Mouse (Mus musculus) bone marrow macrophage, adult 2 months (primary cell): ENCODE data around the gene Ddx39. TPM values are rescaled to one million over a fixed set of nuclear protein-coding genes. Genes with fewer than 3 reads are reported as not detected.
A peak's percentile ranks its signal among the peaks of the same experiment; 100 is the strongest.

ENCODE experiments used
- H3K27ac ChIP-seq: 2 replicates; pipeline ENCODE4 v1.5.1; 2012; ENCODE audit warnings: low read depth, low read length; ENCODE audit not compliant: insufficient read depth
- H3K4me1 ChIP-seq: 2 replicates; pipeline ENCODE4 v1.6.1; 2012; ENCODE audit warnings: low read length; ENCODE audit not compliant: control insufficient read depth, insufficient read depth
- H3K4me3 ChIP-seq: 2 replicates; pipeline ENCODE4 v1.5.1; 2012; ENCODE audit warnings: mild to moderate bottlenecking, low read length, moderate library complexity; ENCODE audit not compliant: insufficient read depth
- CTCF ChIP-seq: IDR thresholded peaks from 2 replicates; pipeline ENCODE4 v1.5.1; 2012; ENCODE audit warnings: low read depth, mild to moderate bottlenecking, low read length, moderate library complexity
- POLR2A ChIP-seq: IDR thresholded peaks from 2 replicates; pipeline ENCODE4 v1.6.1; 2012; ENCODE audit warnings: mild to moderate bottlenecking, low read depth, low read length, borderline replicate concordance
- polyA plus RNA-seq: library from polyadenylated mRNA; stranded (reverse); fragments of >200 nt; gene quantifications from 2 replicates; pipeline ENCODE4 v1.2.4, GENCODE M21; 2012; ENCODE audit not compliant: missing spikeins, insufficient read depth, insufficient read length

Ddx39 gene
- 27.9 and 28.4 TPM in 2 replicates for polyA plus RNA-seq

DNA sequence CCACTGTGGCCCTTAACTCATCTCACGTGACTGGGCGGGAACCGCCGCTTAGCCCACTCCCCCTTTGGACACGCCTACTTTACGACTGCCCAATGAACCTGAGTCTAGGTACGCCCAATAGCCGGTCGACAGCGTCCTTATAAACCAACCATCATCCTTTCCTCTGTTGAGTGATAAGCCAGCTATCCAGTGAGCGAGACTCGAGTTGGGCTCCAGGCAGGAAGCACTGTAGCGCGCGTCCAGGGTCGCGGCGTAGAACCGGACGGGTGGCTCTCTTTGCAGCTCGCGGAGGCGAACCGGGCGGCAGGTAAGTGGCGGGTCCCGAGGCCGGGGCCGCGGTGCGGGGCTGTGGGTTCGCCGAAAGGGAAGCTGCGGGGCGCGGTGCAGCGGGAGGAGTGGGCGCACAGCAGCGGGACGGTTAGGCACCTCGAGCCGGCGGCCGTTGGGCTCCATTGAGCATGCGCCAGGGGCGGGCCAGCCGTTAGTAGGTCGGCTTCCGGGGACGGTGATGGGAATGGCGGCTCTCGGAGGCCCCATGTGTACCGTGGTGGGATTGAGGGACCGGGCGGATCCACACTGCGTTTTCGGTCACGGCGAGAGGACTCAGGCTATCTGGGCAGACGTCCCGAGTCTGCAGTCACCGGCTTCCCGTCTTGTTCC is at the start of gene Ddx39:
Gene Ddx39 (plus strand): TSS at position 147 of the 660 bp plus-strand sequence.
- no peak for TF ChIP-seq POLR2A
- TF ChIP-seq CTCF: no peak
- H3K27ac ChIP-seq: peak within 1 kb of the TSS; percentile 79
- H3K4me1 ChIP-seq: peaks cover 15% of the 10 kb centered on the region
- H3K4me3 ChIP-seq: peak within 1 kb of the TSS; percentile 85

GRCm38 (mm10) chr8:83665969-83666865 is 48.8 kb upstream of the Ddx39 start, which contains the start of gene Ptger1:
Gene Ptger1 (plus strand): TSS chr8:83666678.
- no peak within 1 kb of the TSS for H3K4me3 ChIP-seq
- peaks cover 5% of the 10 kb centered on the region for H3K4me1 ChIP-seq
- no peak for TF ChIP-seq POLR2A
- no peak for TF ChIP-seq CTCF
- no peak within 1 kb of the TSS for H3K27ac ChIP-seq

GRCm38 (mm10) chr8:83666866-83667234 is 48.1 kb upstream of the Ddx39 start:
- no peak for TF ChIP-seq POLR2A
- Histone ChIP-seq H3K4me3 (no peak overlapping the region), H3K27ac (no peak overlapping the region)

GRCm38 (mm10) chr8:83667526-83667925 is 47.5 kb upstream of the Ddx39 start:
- TF ChIP-seq CTCF (no peak), POLR2A (no peak)
- no peak overlapping the region for H3K27ac ChIP-seq
- H3K4me1 ChIP-seq: peaks cover 4% of the 10 kb centered on the region
- H3K4me3 ChIP-seq: no peak overlapping the region

More at GRCm38 (mm10) chr8:83666866-83667234, 48.1 kb upstream of the Ddx39 start:
- H3K4me1 ChIP-seq: peaks cover 5% of the 10 kb centered on the region

GRCm38 (mm10) chr8:83668010-83668916 is 46.7 kb upstream of the Ddx39 start:
- Histone ChIP-seq H3K4me1 (no peaks in the 10 kb centered on the region), H3K27ac (no peak overlapping the region), H3K4me3 (no peak overlapping the region)
- TF ChIP-seq POLR2A (no peak), CTCF (0 out of 2 replicates have a peak, but pooled peaks have one; percentile 11)

GRCm38 (mm10) chr8:83669013-83669412 is 46.0 kb upstream of the Ddx39 start:
- TF ChIP-seq POLR2A (no peak), CTCF (no peak)
- H3K4me1 ChIP-seq: no peaks in the 10 kb centered on the region
- no peak overlapping the region for H3K27ac ChIP-seq
- H3K4me3 ChIP-seq: no peak overlapping the region

DNA sequence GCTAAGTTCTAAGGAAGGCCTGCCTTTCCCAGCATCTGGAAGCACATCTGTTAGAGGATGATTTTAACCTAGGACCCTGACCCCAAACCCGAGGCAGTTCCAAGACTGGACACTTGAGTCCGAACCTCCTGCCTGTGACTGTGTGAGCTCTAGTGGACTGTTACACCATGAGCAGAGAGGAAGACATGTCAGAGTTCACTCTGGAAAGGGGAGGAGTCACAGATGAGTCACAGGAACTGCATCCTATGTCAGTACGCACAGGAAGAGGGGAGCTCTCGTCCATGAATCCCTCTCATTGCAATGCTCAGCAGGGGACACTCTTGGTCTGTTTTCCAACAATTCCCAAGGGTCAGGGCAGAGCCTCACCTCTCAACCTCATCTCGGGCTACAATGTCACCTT is 42.0 kb upstream of the Ddx39 start:
- Histone ChIP-seq H3K4me1 (no peaks in the 10 kb centered on the region), H3K4me3 (no peak overlapping the region), H3K27ac (no peak overlapping the region)
- TF ChIP-seq POLR2A (no peak), CTCF (0 out of 2 replicates have a peak, but pooled peaks have one; percentile 9)

DNA sequence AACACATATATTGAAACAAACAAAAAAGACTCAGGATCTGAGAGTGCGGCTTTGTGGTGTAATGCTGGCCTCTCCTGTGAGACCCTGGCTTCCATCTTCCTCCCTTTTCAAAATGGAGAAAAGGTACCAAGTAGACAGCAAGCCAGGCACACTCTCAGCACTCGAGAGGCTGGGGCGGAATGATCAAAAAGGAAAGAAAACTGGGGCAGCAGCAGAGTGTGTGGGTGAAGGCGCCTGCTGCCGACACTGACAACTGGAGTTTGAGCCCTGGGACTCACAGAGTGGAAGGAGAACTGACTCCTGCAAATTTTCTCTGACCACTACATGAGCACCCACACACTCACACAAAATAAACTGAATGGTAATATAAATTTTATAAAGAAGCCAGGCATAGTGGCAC is 40.5 kb upstream of the Ddx39 start:
- TF ChIP-seq CTCF (no peak), POLR2A (no peak)
- Histone ChIP-seq H3K27ac (no peak overlapping the region), H3K4me3 (no peak overlapping the region), H3K4me1 (no peaks in the 10 kb centered on the region)

DNA sequence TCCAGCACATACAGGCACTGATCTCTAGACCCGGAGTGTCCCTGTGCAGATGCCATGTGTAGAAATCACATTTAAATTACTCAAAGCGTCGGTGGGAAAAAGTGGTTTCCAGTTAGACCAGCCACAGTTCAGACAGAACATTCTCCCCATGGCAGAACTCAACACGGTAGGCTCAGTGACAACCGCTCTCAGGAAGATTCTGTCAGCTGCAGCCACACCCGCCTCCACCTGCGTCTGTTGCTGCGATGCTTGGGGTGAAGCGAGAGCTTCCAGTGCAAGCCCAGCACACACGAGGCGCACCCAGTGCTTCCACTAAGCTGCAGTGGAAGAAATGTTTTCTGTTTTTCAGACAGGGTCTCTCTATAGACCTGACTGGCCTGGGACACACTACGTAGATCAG is 35.1 kb upstream of the Ddx39 start:
- Histone ChIP-seq H3K4me1 (no peaks in the 10 kb centered on the region), H3K4me3 (no peak overlapping the region), H3K27ac (no peak overlapping the region)
- TF ChIP-seq POLR2A (no peak), CTCF (no peak)
